ENCODE assay signal across 15 mouse cellular contexts in the genomic region with DNA sequence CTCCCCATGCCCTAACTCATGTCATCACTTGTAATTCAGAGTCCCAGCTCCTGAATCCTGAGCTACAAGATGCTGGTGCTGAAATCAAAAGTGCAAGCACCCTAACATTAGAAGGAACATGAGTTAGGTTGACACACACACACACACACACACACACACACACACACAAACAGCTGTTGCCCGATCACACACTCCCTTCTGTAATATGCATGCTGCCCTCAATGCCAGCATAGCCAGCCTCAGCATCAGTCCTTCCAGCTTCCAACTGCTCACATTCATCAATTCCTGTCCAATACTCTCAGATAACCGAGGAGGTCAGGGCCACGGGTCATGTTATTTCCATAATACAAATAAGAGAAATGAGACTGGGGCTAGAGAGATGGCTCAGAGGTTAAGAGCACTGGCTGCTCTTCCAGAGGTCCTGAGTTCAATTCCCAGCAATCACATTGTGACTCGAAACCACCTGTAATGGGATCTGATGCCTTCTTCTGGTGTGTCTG.
A peak's percentile ranks its signal among the peaks of the same experiment; 100 is the strongest.
DNase-seq lines count a peak whose midpoint lies in the region; ATAC-seq and TF ChIP-seq lines count a peak whose summit lies in the region.
"Had no signal": no experiment of that assay in that cellular context is flagged by ENCODE, and none has a peak within 500 bp of the region (broad histone marks: within the 10 kb centered on the region; RNA-seq: fewer than 3 reads in every experiment).

No protein-coding gene starts in this region.

- H3K36me3 ChIP-seq in heart, embryonic 14.5 days (ENCODE audit: control insufficient read depth, insufficient read depth, low read length): peaks cover 5% of the 10 kb centered on the region; the same call in 1 of the 2 replicates
- no peaks in the 10 kb centered on the region for H3K36me3 ChIP-seq in limb, embryonic 14.5 days (ENCODE audit: control insufficient read depth, insufficient read depth, low read length)
- H3K36me3 ChIP-seq: kidney, embryonic 15.5 days; liver, embryonic 15.5 days had no signal

- H3K27me3 ChIP-seq in heart, embryonic 14.5 days (ENCODE audit: control insufficient read depth, insufficient read depth, low read length): no peaks in the 10 kb centered on the region
- no peaks in the 10 kb centered on the region for H3K27me3 ChIP-seq in limb, embryonic 14.5 days (ENCODE audit: control insufficient read depth, insufficient read depth, low read length)
- H3K27me3 ChIP-seq: kidney, embryonic 15.5 days; liver, embryonic 15.5 days had no signal

- no peak overlapping the region; the same call in 1 of the 2 replicates for H3K4me2 ChIP-seq in heart, embryonic 14.5 days (ENCODE audit: low read length)
- H3K4me2 ChIP-seq in limb, embryonic 14.5 days (replicated peaks; ENCODE audit: low read depth, low read length, severe bottlenecking): no peak overlapping the region
- H3K4me2 ChIP-seq: kidney, embryonic 15.5 days; liver, embryonic 15.5 days had no signal

- intact Hi-C loops in heart, postnatal 25 days (cut with DNase I): no loop called here

- H3K4me3 ChIP-seq in heart, embryonic 14.5 days (ENCODE audit: control insufficient read depth in 1 of 2, insufficient read depth in 1 of 2, low read depth in 1 of 2, low read length in 2 of 2): no peak overlapping the region
- no peak overlapping the region for H3K4me3 ChIP-seq in limb, embryonic 14.5 days (replicated peaks; ENCODE audit: low read length)
- H3K4me3 ChIP-seq: kidney, embryonic 15.5 days; liver, embryonic 15.5 days had no signal

- no peak for TF ChIP-seq POLR2A in limb, embryonic 14.5 days (IDR thresholded peaks at IDR 0.05; ENCODE audit: borderline replicate concordance, extremely low read depth, insufficient read depth, insufficient read length)

- ATAC-seq in heart, embryonic 14.5 days (ENCODE audit: insufficient number of reproducible peaks, insufficient read depth, low FRiP score, low read depth): no peak
- ATAC-seq in limb, embryonic 14.5 days (ENCODE audit: low FRiP score, low read depth): no peak
- ATAC-seq: CD4-positive, CD25-positive, alpha-beta regulatory T cell, adult 4 months had no signal

- 65% methylated on average over 4 of the region's 4 CpGs for WGBS in heart, embryonic 14.5 days
- 59% methylated on average over 4 of the region's 4 CpGs for WGBS in limb, embryonic 14.5 days

- H3K9ac ChIP-seq in heart, embryonic 14.5 days (ENCODE audit: low read length): no peak overlapping the region
- H3K9ac ChIP-seq in limb, embryonic 14.5 days (ENCODE audit: low read depth, low read length, severe bottlenecking): no peak overlapping the region
- H3K9ac ChIP-seq: kidney, embryonic 15.5 days; liver, embryonic 15.5 days had no signal

- H3K9me3 ChIP-seq in heart, embryonic 14.5 days (ENCODE audit: control insufficient read depth, low read length): no peaks in the 10 kb centered on the region
- no peaks in the 10 kb centered on the region for H3K9me3 ChIP-seq in limb, embryonic 14.5 days (ENCODE audit: control insufficient read depth, low read length)
- H3K9me3 ChIP-seq: kidney, embryonic 15.5 days; liver, embryonic 15.5 days had no signal

- H3K4me1 ChIP-seq in heart, embryonic 14.5 days (ENCODE audit: control insufficient read depth in 2 of 2, insufficient read depth in 2 of 2, low read length in 2 of 2): peaks cover 68 to 91% of the 10 kb centered on the region in 2 experiments
- peaks cover 20% of the 10 kb centered on the region for H3K4me1 ChIP-seq in limb, embryonic 14.5 days (ENCODE audit: control insufficient read depth, insufficient read depth, low read length)
- H3K4me1 ChIP-seq: liver, embryonic 15.5 days had no signal

- DNase-seq in heart, postnatal 25 days (ENCODE audit: low spot score): no peak
- DNase-seq in adrenal gland, postnatal 10 days: peak; percentile 23
- peak; percentile 9 for DNase-seq in adrenal gland, postnatal 25 days
- no peak for DNase-seq in limb, embryonic 14.5 days (ENCODE audit: low spot score)
- DNase-seq in layer of hippocampus, adult 18-20 months (ENCODE audit: low spot score in 2 of 2): no peak
- no peak for DNase-seq in cerebellum, postnatal 36 days
- DNase-seq: cerebellum, adult 11-12 months; gastrocnemius, postnatal 10 days; lung, postnatal 14 days; retina, postnatal 1 day; thymus, postnatal 25 days had no signal

- H3K27ac ChIP-seq in heart, embryonic 14.5 days (replicated peaks in 1 of 2; ENCODE audit: control insufficient read depth in 1 of 2, insufficient read depth in 1 of 2, low read depth in 2 of 2, low read length in 2 of 2): peak overlapping the region; percentile 90 to 92
- H3K27ac ChIP-seq in limb, embryonic 14.5 days (replicated peaks; ENCODE audit: low read depth, low read length): peak overlapping the region; percentile 59; the same call in 1 of the 2 replicates
- H3K27ac ChIP-seq: kidney, embryonic 15.5 days; liver, embryonic 15.5 days had no signal

Comparison
In these comparisons a context has a peak if more than half of its experiments do, and no peak if none do; other contexts are left out.
1. DNase-seq: peak in adrenal gland, postnatal 10 days (single experiment) and adrenal gland, postnatal 25 days (single experiment); none in heart, postnatal 25 days (single experiment), limb, embryonic 14.5 days (single experiment), layer of hippocampus, adult 18-20 months (0 of 2) and cerebellum, postnatal 36 days (0 of 2).